Mouse (Mus musculus): ENCODE measurements around the gene Hopx.

The Hopx gene

GRCm38 (mm10) chr5:77137701-77138265 lies 22.9 kb upstream of the Hopx start:
- ChIA-PET POLR2A (interaction anchor here in 2 of 4 experiments (0.8 to 2.7 kb wide), 4 partner anchors 11 to 51 kb away, joined by 4 to 5 read pairs (median 4); no protein-coding TSS in a partner anchor), CTCF (interaction anchor here in 3 of 4 experiments (0.6 to 1.5 kb wide), 6 partner anchors 51 to 89 kb away, joined by 3 to 6 read pairs (median 4); no protein-coding TSS in a partner anchor)

GRCm38 (mm10) chr5:77136684-77137224 lies 21.8 kb upstream of the Hopx start:
- POLR2A ChIA-PET, result interaction anchor here in 2 of 4 experiments (0.7 to 2.7 kb wide), 4 partner anchors 11 to 37 kb away, joined by 3 to 5 read pairs (median 4); no protein-coding TSS in a partner anchor
- CTCF ChIA-PET, result interaction anchor here in 3 of 4 experiments (0.7 to 2.1 kb wide), 3 partner anchors 50 to 90 kb away, joined by 3 to 5 read pairs (median 3); no protein-coding TSS in a partner anchor

- POLR2A ChIA-PET, result no interaction called here
- CTCF ChIA-PET, result interaction anchor here in 2 of 4 experiments (0.5 to 2.1 kb wide), 2 partner anchors 10 to 59 kb away, joined by 5 read pairs; no protein-coding TSS in a partner anchor
These were observed 20.0 kb upstream of the Hopx start for GRCm38 (mm10) chr5:77134961-77135360.

GRCm38 (mm10) chr5:77134465-77134864 lies 19.5 kb upstream of the Hopx start:
- POLR2A ChIA-PET, result interaction anchor here in 2 of 4 experiments (0.6 to 1.0 kb wide), 2 partner anchors 12 to 115 kb away, joined by 3 to 6 read pairs; no protein-coding TSS in a partner anchor
- CTCF ChIA-PET, result interaction anchor here in 2 of 4 experiments (0.5 to 0.6 kb wide), 2 partner anchors 10 to 1486 kb away, joined by 4 to 5 read pairs; no protein-coding TSS in a partner anchor

- CTCF ChIA-PET, result interaction anchor here in 1 of 4 experiments (0.6 kb wide), 1 partner anchor 1486 kb away, joined by 4 read pairs; no protein-coding TSS in a partner anchor
- POLR2A ChIA-PET, result interaction anchor here in 2 of 4 experiments (0.6 to 1.0 kb wide), 3 partner anchors 12 to 116 kb away, joined by 3 to 6 read pairs (median 3); no protein-coding TSS in a partner anchor
These were observed 19.0 kb upstream of the Hopx start for GRCm38 (mm10) chr5:77133960-77134359.

GRCm38 (mm10) chr5:77132457-77133135 lies 17.7 kb upstream of the Hopx start:
- ChIA-PET CTCF (no interaction called here), POLR2A (interaction anchor here in 1 of 4 experiments (1.0 kb wide), 1 partner anchor 12 kb away, joined by 3 read pairs; no protein-coding TSS in a partner anchor)

GRCm38 (mm10) chr5:77131879-77132278 lies 17.0 kb upstream of the Hopx start:
- CTCF ChIA-PET, result no interaction called here
- POLR2A ChIA-PET, result no interaction called here

GRCm38 (mm10) chr5:77130310-77131020 lies 15.5 kb upstream of the Hopx start:
- ChIA-PET POLR2A (interaction anchor here in 2 of 4 experiments (0.6 to 1.3 kb wide), 3 partner anchors 11 to 41 kb away, joined by 3 read pairs; no protein-coding TSS in a partner anchor), CTCF (interaction anchor here in 1 of 4 experiments (0.6 kb wide), 1 partner anchor 41 kb away, joined by 3 read pairs; no protein-coding TSS in a partner anchor)

GRCm38 (mm10) chr5:77129907-77130306 lies 15.0 kb upstream of the Hopx start:
- CTCF ChIA-PET, result interaction anchor here in 1 of 4 experiments (0.6 kb wide), 1 partner anchor 41 kb away, joined by 3 read pairs; no protein-coding TSS in a partner anchor

GRCm38 (mm10) chr5:77128854-77129253 lies 13.9 kb upstream of the Hopx start:
- CTCF ChIA-PET, result no interaction called here
- POLR2A ChIA-PET, result interaction anchor here in 1 of 4 experiments (0.7 to 1.3 kb wide), 2 partner anchors 9 to 40 kb away, joined by 3 to 4 read pairs; no protein-coding TSS in a partner anchor

More at GRCm38 (mm10) chr5:77129907-77130306, 15.0 kb upstream of the Hopx start:
- POLR2A ChIA-PET, result interaction anchor here in 2 of 4 experiments (0.6 to 1.3 kb wide), 3 partner anchors 10 to 40 kb away, joined by 3 read pairs; no protein-coding TSS in a partner anchor

GRCm38 (mm10) chr5:77126415-77126968 lies 11.6 kb upstream of the Hopx start:
- POLR2A ChIA-PET, result interaction anchor here in 1 of 4 experiments (1.2 to 1.6 kb wide), 2 partner anchors 12 kb away, joined by 4 read pairs; partner anchors contain the start of gene Hopx
- CTCF ChIA-PET, result no interaction called here

- ChIA-PET CTCF (interaction anchor here in 1 of 4 experiments (0.7 kb wide), 1 partner anchor 236 kb away, joined by 3 read pairs; no protein-coding TSS in a partner anchor), POLR2A (interaction anchor here in 2 of 4 experiments (1.1 kb wide), 2 partner anchors 10 to 11 kb away, joined by 3 read pairs; partner anchors contain the start of gene Hopx (in 1 of the 2))
These were observed 9.9 kb upstream of the Hopx start for GRCm38 (mm10) chr5:77124817-77125283.

GRCm38 (mm10) chr5:77124165-77124564 lies 9.2 kb upstream of the Hopx start:
- CTCF ChIA-PET, result interaction anchor here in 1 of 4 experiments (0.7 kb wide), 2 partner anchors 63 to 236 kb away, joined by 3 to 5 read pairs; no protein-coding TSS in a partner anchor
- POLR2A ChIA-PET, result interaction anchor here in 2 of 4 experiments (0.5 to 1.1 kb wide), 3 partner anchors 10 to 65 kb away, joined by 3 to 4 read pairs (median 3); partner anchors contain the start of gene Hopx (in 1 of the 2)

GRCm38 (mm10) chr5:77123597-77123996 lies 8.7 kb upstream of the Hopx start:
- POLR2A ChIA-PET, result interaction anchor here in 2 of 4 experiments (1.1 to 1.3 kb wide), 2 partner anchors 13 to 24 kb away, joined by 4 read pairs; no protein-coding TSS in a partner anchor
- CTCF ChIA-PET, result interaction anchor here in 2 of 4 experiments (0.7 to 1.1 kb wide), 2 partner anchors 47 to 63 kb away, joined by 3 to 5 read pairs; no protein-coding TSS in a partner anchor

- ChIA-PET POLR2A (interaction anchor here in 2 of 4 experiments (1.0 to 1.4 kb wide), 4 partner anchors 11 to 36 kb away, joined by 3 to 5 read pairs (median 4); no protein-coding TSS in a partner anchor), CTCF (interaction anchor here in 2 of 4 experiments (1.1 to 1.4 kb wide), 3 partner anchors 36 to 61 kb away, joined by 3 to 4 read pairs (median 3); no protein-coding TSS in a partner anchor)
These were observed 7.6 kb upstream of the Hopx start for GRCm38 (mm10) chr5:77122254-77123192.

GRCm38 (mm10) chr5:77120701-77121100 lies 5.8 kb upstream of the Hopx start:
- ChIA-PET CTCF (interaction anchor here in 1 of 4 experiments (0.6 to 0.7 kb wide), 2 partner anchors 73 to 97 kb away, joined by 3 to 6 read pairs; no protein-coding TSS in a partner anchor), POLR2A (interaction anchor here (0.5 to 1.1 kb wide), 9 partner anchors 13 to 430 kb away, joined by 3 to 4 read pairs (median 3); no protein-coding TSS in a partner anchor)
